Mouse (Mus musculus): ENCODE data around the gene Mbnl1. TPM values are rescaled to one million over a fixed set of nuclear protein-coding genes. Genes with fewer than 3 reads are reported as not detected.
A peak's percentile ranks its signal among the peaks of the same experiment; 100 is the strongest.
"Not testable (repeated sequence)": the region's sequence is repeated elsewhere in the genome, so short reads cannot be mapped to it uniquely, and the experiment has no call there.

Mbnl1 gene
- polyA plus RNA-seq (2015; fragmentation: Nextera tagmentation; extraction: Ambion mirVana): 46.9 and 49.9 TPM in 2 replicates

DNA sequence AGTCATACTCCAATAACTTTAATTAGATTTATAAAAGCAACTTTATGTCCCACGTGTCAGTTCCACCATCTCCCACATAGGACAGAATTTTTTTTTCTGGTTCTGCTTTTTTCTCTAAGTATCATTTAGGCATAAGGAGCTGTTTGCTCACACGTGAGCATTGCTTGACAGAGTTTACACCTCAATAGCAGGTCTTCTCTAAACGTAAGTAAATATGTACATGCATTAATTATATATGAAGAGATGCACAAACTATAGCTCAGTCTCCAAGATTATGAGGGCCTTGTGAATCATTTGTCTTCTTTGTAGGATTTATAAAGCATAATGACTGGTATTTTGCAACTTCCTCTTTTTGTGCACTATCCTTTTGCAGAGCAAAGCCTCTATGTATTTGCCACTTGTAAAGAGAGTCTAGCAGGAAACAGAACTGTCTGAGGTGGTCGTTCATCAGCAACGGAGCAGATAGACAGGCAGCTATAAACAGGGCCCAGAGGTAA lies at the start of gene Mbnl1:
Gene Mbnl1, plus strand, starts transcription at position 150 of the 497 bp plus-strand sequence.
- Histone ChIP-seq H3K4me1 (replicated peaks) (no peaks in the 10 kb centered on the region), H3K4me2 (no peak within 1 kb of the TSS), H3K9ac (no peak within 1 kb of the TSS), H3K36me3 (no peaks in the 10 kb centered on the region), H3K4me3 (no peak within 1 kb of the TSS), H3K27ac (no peak within 1 kb of the TSS), H3K9me3 (no peaks in the 10 kb centered on the region), H3K27me3 (no peaks in the 10 kb centered on the region)
- 77% methylated on average over 5 of the region's 5 CpGs for WGBS
- no peak for ATAC-seq (ENCODE audit: low FRiP score)

DNA sequence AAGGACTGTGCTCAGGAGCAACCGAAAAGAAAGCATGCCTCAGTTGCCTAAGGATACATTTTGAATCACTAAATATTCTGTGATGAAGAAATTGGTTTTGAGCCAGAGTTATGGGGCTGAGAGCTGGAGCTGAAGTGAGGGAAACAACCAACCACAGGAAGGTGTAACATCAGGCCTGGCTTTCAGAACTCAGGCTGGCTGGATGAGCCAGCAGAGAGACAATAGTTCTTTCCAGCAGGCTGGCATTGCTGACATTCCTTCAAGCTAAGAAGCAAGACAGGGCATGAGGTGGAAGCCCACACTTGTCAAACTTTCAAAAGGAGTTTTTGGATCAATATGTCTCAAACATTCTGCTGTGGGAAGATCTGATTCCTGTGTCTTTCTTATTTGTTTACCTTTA lies 48.5 kb upstream of the Mbnl1 start:
- H3K27ac ChIP-seq: no peak overlapping the region
- H3K9ac ChIP-seq: no peak overlapping the region
- no peak for ATAC-seq (ENCODE audit: low FRiP score)
- H3K9me3 ChIP-seq: no peaks in the 10 kb centered on the region
- H3K4me1 ChIP-seq (replicated peaks): no peaks in the 10 kb centered on the region
- no peaks in the 10 kb centered on the region for H3K36me3 ChIP-seq
- H3K4me3 ChIP-seq: no peak overlapping the region
- no peak overlapping the region for H3K4me2 ChIP-seq
- H3K27me3 ChIP-seq: no peaks in the 10 kb centered on the region
- WGBS: 79% methylated on average over 1 of the region's 1 CpGs

DNA sequence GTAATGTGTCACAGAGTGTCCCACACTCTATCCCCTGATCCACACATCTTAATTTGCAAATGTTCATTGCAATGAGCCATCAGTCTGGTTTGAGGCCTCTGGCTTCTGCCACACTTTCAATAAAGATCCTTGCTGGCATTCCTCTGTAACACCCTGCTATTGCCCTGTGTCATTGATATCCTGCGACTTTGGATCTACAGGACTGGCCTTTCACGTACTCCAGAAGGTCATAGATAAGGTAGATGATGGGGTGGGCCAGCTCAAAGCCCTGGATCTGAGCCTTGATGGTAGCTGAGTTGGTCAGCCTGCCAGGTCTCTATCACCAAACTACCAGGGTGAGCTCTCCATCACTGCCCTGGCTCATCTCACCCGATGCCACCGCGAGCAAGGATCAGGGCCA lies 43.6 kb upstream of the Mbnl1 start:
- H3K36me3 ChIP-seq: no peaks in the 10 kb centered on the region
- H3K27ac ChIP-seq: no peak overlapping the region
- no peak for ATAC-seq (ENCODE audit: low FRiP score)
- no peak overlapping the region for H3K4me2 ChIP-seq
- no peaks in the 10 kb centered on the region for H3K9me3 ChIP-seq
- H3K9ac ChIP-seq: no peak overlapping the region
- no peaks in the 10 kb centered on the region for H3K27me3 ChIP-seq
- H3K4me1 ChIP-seq (replicated peaks): no peaks in the 10 kb centered on the region
- WGBS: 89% methylated on average over 5 of the region's 5 CpGs
- no peak overlapping the region for H3K4me3 ChIP-seq

DNA sequence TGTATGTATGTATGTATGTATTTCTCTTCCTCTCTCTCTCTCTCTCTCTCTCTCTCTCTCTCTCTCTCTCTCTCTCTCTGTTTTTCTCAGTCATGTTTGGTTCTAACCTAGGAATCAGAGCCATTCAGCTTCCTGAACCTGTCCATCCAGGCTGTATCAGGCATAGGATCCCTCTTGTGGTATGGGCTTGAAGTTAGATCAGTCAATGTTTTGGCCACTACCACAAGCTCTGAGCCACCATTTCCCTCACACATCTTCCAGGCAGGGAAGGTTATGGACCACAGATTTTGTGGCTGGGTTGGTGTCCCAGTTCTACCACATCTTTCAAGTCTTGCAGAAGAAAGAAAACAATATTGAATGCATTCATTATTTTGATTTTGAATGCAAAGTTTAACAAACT lies 35.4 kb upstream of the Mbnl1 start:
- Histone ChIP-seq H3K36me3 (no peaks in the 10 kb centered on the region), H3K4me2 (no peak overlapping the region), H3K9ac (no peak overlapping the region)

DNA sequence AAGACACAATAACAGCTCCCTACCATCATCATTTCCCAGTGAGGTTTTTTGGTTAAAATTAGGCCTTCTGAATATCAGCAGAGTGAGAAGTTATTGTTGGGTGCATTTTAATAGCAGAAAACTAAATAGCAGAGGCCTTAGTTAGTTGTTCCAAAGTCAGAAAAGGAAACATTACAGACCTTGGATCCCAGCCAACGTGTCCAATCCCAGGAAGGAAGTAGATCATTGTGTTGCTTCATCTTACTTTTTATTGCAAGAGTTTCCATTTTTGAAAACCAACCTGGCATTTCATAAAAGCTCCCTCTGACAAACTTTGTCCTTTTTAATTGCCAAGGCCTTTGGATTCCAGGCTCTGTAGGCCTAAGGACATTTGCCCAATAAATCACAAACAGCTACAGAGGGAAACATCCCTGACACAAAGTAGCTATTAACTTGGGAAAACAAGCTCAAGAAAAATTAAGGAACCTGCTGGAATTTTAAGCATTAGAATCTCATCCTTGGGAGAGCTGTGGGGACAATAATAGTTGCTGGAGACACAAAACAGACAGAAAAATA lies 34.9 kb upstream of the Mbnl1 start:
- ATAC-seq (ENCODE audit: low FRiP score): no peak
- Histone ChIP-seq H3K9ac (no peak overlapping the region), H3K4me1 (replicated peaks) (no peaks in the 10 kb centered on the region), H3K9me3 (no peaks in the 10 kb centered on the region), H3K27ac (no peak overlapping the region), H3K36me3 (no peaks in the 10 kb centered on the region), H3K4me2 (no peak overlapping the region), H3K27me3 (no peaks in the 10 kb centered on the region), H3K4me3 (no peak overlapping the region)
- 87% methylated on average over 1 of the region's 1 CpGs for WGBS

More for the DNA sequence above, 35.4 kb upstream of the Mbnl1 start:
- no peak overlapping the region for H3K27ac ChIP-seq
- H3K9me3 ChIP-seq: no peaks in the 10 kb centered on the region
- H3K4me3 ChIP-seq: no peak overlapping the region
- H3K4me1 ChIP-seq (replicated peaks): no peaks in the 10 kb centered on the region
- no peak for ATAC-seq (ENCODE audit: low FRiP score)
- no peaks in the 10 kb centered on the region for H3K27me3 ChIP-seq

DNA sequence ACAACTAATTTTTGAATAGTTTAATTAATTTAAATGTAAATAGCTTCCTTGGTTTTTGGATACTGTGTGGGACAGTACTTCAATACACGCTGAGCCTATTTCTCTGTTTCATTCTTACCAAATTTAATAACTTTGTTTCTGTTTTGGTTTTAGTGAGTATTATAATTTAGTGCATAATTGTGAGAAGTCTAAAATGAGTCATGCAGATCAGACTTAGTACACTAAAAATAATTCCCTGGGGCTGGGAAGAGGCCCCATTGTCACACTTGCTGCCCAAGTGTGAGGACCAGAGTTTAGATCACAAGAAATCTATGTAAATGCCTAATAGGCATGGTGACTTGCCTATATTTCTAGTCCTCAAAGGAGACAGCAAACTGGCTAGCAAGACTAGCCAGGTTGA lies 33.9 kb upstream of the Mbnl1 start:
- no peaks in the 10 kb centered on the region for H3K9me3 ChIP-seq
- H3K9ac ChIP-seq: no peak overlapping the region
- no peak overlapping the region for H3K27ac ChIP-seq
- 88% methylated on average over 1 of the region's 1 CpGs for WGBS
- H3K4me3 ChIP-seq: no peak overlapping the region
- H3K27me3 ChIP-seq: no peaks in the 10 kb centered on the region
- no peak for ATAC-seq (ENCODE audit: low FRiP score)
- H3K4me1 ChIP-seq (replicated peaks): no peaks in the 10 kb centered on the region
- no peak overlapping the region for H3K4me2 ChIP-seq
- no peaks in the 10 kb centered on the region for H3K36me3 ChIP-seq

DNA sequence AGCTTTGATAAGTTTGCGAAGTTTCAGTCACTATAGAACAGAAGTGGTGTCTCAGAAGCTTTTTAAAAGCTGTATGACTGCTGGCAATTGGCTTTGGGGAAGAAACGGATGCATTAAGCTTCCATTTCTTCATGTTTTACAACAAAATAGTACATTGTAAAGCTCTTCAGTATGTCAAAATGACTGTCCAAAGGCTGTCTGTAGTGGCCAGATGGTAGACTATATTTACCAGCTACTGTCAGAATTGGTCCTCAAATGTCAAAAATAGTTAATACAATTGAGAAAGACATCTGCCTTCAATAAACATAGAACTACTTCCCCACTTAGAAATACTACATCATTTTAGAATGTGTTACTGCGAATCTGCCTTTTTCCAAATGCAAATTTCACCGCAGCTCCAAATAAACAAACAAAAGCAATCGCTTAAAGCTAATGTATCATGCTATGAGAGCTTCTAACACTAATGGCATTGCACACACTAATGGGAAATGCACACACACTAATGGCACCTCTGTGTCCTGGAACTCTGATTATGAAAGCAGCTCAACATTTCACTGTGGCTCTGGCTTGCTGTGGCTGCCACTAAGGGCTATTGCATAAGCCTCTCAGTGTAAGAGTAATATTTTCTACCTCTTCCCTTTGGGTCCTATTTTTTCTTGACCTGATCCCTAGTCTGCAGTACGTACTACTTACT lies 10.7 kb upstream of the Mbnl1 start:
- WGBS: 78% methylated on average over 6 of the region's 6 CpGs
- Histone ChIP-seq H3K27me3 (no peaks in the 10 kb centered on the region), H3K4me3 (no peak overlapping the region), H3K27ac (0 out of 2 replicates have a peak overlapping the region, but pooled peaks have one; percentile 30), H3K36me3 (no peaks in the 10 kb centered on the region), H3K9ac (no peak overlapping the region), H3K9me3 (no peaks in the 10 kb centered on the region), H3K4me1 (replicated peaks) (no peaks in the 10 kb centered on the region), H3K4me2 (no peak overlapping the region)
- ATAC-seq (ENCODE audit: low FRiP score): peak; percentile 59; the same call in 1 of the 2 replicates

DNA sequence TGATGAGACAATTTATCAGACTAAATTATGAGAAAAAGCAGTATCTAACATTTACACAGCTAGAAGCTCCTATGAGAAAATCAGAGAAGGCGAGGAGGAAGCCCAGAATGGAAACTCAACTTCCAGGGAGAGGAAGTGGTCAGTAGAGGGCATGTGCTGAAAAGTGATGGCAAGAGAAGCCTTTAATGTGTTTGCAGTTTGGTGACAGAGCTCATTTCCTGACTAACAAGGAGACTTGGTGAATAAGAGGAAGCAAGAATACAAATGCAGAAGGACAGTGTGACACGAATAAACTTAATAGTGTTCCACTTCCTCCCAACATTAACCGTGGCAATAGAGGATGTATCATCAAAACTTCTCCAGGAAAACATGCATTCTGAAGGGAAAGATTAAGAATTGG lies 4.0 kb upstream of the Mbnl1 start:
- H3K9me3 ChIP-seq; H3K27ac ChIP-seq; H3K4me1 ChIP-seq (replicated peaks); H3K4me2 ChIP-seq; H3K27me3 ChIP-seq; H3K4me3 ChIP-seq; H3K9ac ChIP-seq; ATAC-seq (ENCODE audit: low FRiP score); H3K36me3 ChIP-seq: not testable (repeated sequence)
- 79% methylated on average over 2 of the region's 3 CpGs for WGBS

DNA sequence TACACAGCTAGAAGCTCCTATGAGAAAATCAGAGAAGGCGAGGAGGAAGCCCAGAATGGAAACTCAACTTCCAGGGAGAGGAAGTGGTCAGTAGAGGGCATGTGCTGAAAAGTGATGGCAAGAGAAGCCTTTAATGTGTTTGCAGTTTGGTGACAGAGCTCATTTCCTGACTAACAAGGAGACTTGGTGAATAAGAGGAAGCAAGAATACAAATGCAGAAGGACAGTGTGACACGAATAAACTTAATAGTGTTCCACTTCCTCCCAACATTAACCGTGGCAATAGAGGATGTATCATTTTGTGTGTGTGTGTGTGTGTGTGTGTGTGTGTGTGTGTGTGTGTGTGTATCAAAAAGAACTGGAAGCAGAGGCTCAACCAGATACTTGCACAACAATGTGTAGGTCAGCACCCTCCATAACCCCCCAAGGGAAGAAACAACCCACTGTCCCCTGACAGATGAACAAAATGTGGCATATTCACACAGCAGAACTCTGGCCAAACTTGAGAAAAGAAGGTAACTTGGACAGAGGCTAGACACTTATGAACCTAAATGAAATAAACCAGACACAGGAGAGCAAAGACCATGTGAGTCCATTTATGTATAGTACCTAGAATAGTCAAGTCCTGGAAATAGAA lies 3.3 kb upstream of the Mbnl1 start:
- not testable (repeated sequence) for H3K4me1 ChIP-seq (replicated peaks); ATAC-seq (ENCODE audit: low FRiP score); H3K27ac ChIP-seq; H3K36me3 ChIP-seq; H3K27me3 ChIP-seq; H3K9ac ChIP-seq; H3K4me3 ChIP-seq; H3K4me2 ChIP-seq; H3K9me3 ChIP-seq
- 71% methylated on average over 2 of the region's 3 CpGs for WGBS

DNA sequence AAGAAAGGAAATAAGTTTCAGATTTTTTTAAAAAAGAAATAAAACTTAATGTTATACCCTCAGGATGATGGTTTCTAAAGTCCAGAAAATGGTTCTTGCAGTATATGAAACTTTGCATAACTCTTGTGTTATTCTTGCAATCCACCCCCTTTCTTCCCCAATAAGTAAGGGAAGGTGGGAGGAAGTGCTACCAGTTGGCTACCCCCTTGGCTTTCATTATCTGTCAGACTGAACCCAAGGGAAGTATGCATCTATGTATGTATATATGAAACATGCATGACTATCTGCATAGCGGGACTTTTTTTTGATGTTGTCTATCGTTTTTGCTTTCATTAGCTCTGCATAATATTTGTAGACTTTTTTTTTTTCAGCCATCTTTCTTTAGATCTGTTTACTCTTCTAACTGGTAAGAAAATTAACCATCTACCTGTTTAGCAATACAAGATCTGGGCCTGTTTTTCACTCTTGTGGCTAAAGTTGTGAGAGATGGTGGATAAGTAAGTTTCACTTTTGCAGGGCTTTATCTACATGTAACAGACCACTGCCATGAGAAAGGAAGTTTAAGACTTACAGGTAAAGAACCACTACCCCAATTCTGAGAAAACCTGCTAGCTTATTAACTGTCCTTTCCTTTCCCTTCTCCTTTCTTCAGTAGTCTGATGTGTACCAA lies 484 bp upstream of the Mbnl1 start:
- Histone ChIP-seq H3K4me1 (replicated peaks) (no peaks in the 10 kb centered on the region), H3K36me3 (no peaks in the 10 kb centered on the region), H3K9ac (no peak overlapping the region), H3K4me3 (no peak overlapping the region), H3K27me3 (no peaks in the 10 kb centered on the region), H3K4me2 (no peak overlapping the region), H3K27ac (no peak overlapping the region), H3K9me3 (no peaks in the 10 kb centered on the region)
- 90% methylated on average over 2 of the region's 2 CpGs for WGBS
- ATAC-seq (ENCODE audit: low FRiP score): no peak

DNA sequence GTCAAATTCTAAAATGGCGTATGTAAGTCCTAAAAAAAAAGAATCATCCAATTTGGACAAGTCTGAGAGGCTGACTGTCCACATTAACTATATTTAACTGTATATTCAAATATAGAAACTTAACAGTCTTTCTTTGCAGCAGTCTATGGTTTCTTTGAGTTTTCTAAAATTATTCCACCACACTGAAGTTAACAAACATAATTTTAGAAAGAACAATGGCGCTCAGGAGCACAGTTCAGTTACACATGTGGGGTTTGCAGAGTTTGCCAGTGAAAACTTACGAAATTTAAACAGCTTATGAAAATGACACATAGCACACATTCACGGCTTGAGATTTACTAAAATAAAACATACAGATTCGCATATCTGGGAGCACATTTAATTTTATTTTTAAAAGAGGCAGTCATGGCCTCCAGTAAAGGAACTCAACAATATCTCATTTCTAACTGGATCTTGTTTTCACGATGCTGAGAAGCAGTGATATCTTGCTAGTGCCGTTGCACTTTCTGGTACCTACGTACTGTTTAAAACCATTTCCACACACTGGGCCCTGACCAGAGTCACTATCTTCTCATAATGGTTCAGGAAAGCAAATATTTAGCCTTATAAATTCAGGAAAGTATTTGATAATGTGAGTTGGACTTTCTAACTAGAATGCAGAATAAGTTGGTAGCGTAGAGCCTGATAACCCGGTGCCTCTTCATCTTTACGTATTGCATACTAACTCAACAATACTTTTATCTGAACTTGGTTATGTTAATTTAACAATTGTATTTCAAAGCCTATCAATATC lies 1.4 kb downstream of the Mbnl1 start:
- no peak overlapping the region for H3K27ac ChIP-seq
- ATAC-seq (ENCODE audit: low FRiP score): no peak
- H3K27me3 ChIP-seq: no peaks in the 10 kb centered on the region
- no peaks in the 10 kb centered on the region for H3K9me3 ChIP-seq
- H3K4me3 ChIP-seq: no peak overlapping the region
- H3K9ac ChIP-seq: no peak overlapping the region
- no peaks in the 10 kb centered on the region for H3K36me3 ChIP-seq
- no peaks in the 10 kb centered on the region for H3K4me1 ChIP-seq (replicated peaks)
- WGBS: 94% methylated on average over 11 of the region's 11 CpGs
- no peak overlapping the region for H3K4me2 ChIP-seq

DNA sequence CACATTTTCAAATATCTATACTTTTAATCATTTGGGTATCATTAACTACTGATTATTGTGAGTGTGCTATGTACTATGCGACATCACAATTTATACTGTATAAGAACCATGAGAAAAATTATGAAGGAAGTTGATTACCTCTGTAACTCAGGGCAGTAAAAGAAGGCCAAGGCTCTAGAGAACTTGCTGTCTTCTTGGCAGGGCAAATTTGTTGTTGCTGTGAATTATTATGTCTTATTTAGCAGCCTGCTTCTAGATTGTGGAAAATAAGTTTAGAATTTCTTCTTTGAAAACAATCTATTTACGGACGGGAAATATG lies 2.0 kb downstream of the Mbnl1 start:
- WGBS: 82% methylated on average over 3 of the region's 3 CpGs
- ATAC-seq (ENCODE audit: low FRiP score): no peak

More for the DNA sequence above, 2.0 kb downstream of the Mbnl1 start:
- Histone ChIP-seq H3K27me3 (no peaks in the 10 kb centered on the region), H3K4me2 (no peak overlapping the region), H3K27ac (no peak overlapping the region), H3K4me3 (no peak overlapping the region), H3K9ac (no peak overlapping the region), H3K36me3 (no peaks in the 10 kb centered on the region), H3K4me1 (replicated peaks) (no peaks in the 10 kb centered on the region), H3K9me3 (no peaks in the 10 kb centered on the region)
